Mouse (Mus musculus): Measurements from ENCODE around the gene Nexn. TPM values are rescaled to one million over a fixed set of nuclear protein-coding genes. Genes with fewer than 3 reads are reported as not detected.

Gene Nexn
- total RNA-seq, 2 experiments from 2014 or later: 1.5 to 4.7 TPM

DNA sequence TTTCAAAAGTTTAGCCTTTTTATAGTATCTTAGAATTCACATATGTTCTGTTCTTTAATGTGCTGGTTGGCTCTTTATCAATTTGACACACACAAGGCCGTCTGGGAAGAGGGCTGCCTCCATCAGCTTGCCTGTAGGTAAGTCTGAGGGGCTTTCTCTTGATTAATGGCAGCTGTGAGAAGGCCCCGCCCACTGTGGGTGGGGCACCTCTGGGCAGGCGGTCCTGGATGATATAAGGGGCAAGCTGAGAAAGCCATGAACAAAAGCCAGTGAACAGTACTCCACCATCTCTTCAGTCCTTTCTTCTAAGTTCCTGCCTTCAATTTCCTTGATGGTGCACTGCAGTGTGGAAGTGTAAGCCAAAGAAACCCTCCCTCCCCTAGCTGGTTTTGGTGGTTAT, 16.0 kb upstream of the Nexn start:
- no peak for DNase-seq (ENCODE audit: low spot score in 2 of 2)

DNA sequence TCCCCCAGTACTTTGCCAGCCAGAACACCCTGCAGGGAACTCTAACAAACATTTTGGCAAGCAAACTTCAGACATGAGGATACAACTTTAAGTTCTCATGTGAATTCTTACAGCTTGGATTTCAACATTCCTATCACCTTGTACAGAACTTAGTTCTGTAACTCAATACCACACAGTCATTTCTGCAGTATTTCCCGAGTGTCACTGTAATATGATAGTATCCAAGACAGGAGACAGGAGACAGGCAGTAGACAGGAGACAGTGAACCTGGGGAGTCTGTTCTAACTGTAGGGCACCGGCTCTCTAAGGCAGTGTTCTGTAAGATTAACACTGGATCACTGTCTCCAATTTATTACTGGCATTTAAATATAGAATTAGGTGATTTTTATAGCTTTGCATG, 12.3 kb upstream of the Nexn start:
- no peak for DNase-seq (ENCODE audit: low spot score in 2 of 2)

DNA sequence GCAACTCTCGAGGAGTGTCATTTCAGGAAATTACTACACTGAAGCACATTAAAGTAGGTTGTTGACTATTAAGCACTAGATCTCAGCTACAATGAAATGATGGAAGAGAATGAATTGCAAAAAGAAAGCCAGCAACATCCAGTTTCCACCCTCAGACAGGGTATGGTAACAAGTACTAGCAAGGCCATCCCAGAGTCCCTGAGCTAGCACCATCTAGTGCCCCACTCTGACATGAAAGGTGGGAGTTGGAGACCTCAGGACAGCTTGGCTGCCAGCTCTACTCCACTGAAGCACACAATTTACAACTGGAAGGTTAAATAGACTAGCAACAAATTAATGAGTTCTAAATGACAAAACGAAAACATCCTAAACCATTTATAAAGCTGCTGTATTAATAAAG, 11.8 kb upstream of the Nexn start:
- DNase-seq (ENCODE audit: low spot score in 2 of 2): no peak

DNA sequence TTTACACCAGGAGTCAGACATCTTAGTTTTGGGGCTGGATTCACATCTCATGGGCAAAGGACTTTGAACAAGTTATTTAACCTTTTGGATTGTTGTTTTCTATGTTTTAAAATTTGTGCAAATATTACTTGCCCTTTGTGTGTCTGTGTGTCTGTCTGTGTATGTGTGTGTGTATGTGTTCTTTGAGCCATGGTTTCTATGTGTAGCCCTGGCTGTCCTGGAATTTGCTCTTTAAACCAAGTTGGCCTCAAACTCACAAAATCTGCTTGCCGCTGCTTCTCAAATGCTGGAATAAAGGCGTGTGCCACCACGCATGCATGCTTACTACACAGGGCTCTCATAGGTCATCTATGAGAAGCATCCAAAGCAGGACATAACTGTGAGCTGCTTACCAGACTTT, 10.8 kb upstream of the Nexn start:
- DNase-seq (ENCODE audit: low spot score in 2 of 2): no peak

DNA sequence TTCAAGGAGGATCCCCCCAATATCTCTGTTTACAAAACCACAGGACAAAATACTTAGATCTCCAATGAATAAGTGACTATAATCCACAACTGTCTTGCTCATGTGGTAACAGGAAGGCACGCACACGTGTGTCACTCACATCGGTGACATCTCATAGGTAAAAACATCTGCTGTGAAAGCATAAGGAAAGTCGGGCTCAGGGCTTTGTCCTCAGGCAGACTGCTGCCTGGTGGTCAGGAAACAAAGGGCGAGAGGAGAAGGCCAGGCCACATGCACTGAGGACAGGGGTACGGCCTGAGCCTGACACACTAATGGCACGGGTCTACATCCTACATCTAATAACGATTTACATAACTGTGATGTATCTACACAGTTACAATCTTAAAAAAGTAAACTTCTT, 8.9 kb upstream of the Nexn start:
- no peak for DNase-seq (ENCODE audit: low spot score in 2 of 2)

DNA sequence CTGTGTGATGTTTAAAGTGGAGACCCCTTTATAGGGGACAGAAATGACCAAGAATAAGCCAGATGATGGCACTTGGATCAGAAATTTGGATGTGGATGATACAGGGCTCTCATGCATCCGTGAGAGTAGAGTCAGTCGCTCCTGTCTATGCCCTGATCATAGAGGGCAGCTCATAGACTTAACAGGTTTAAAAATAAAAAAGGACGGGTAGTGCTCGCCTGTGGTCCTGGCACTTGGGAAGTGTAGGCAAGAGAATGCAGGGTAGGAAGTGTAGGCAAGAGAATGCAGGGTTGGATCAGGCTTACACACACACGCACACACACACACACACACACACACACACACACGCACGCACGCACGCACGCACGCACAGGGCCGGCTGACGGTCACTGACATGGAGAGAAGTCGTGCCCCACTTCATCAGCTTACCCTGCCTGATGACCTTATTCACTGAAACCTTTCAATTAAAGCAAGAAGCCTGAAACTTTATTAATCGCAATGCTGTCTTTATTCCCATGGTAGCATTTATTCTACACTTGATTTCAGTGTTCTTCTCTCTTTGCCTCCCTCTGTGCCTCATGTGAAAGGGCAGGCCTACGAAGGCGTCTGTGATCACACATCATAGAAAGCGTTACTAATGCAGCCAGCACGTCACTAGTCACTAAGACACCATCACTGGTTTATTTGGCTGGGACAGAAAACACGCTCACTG, 7.0 kb upstream of the Nexn start:
- DNase-seq (ENCODE audit: low spot score in 2 of 2): no peak

DNA sequence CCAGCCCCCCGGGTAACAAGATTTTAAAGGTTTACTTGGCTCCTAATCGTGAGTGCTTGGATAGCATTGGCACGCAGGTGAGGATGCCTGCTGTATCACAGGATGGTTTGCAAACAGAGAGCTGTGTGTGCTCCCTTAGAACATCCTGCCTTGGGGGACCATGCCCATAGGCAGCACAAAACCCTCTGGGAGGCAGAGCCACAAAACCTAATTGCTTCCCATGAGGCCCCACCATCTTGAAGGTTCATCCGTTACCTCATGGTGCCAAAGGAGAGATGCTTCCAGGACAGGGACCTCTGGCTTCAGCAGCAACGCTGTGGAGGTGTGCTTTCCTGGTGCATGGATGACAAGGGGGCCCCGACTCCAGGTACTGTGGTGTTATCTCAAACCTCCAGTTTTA, 5.7 kb upstream of the Nexn start:
- DNase-seq (ENCODE audit: low spot score in 2 of 2): no peak

DNA sequence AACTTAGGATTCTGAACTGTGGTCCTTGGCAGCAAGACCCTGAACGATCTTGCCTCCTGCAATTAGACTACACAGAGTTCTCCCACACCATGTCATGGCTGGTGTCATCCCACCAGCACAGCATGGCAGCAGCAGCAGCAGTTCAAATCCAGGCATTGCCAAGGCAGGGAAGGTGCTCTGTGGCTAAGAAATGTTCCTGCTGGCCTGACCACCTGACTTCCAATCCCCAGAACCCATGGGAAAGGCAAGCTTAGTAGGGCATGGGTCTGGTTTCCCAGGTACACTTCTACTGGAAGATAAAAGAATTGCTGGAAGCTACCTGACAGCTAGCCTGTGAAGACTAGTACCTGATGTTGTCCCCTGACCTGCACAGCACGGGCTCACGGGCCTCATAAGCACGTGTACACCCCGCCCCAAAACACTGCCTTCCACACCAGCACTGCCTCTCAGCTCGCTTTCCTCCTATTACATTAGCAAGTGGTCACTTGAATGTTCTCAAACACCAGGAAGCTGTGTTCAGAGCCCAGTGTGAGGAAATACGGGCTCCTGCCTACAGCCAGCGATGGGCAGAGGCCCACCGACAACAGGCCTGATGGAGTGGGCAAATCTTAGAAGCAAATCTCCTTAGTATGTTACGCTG, 5.0 kb upstream of the Nexn start:
- no peak for DNase-seq (ENCODE audit: low spot score in 2 of 2)

DNA sequence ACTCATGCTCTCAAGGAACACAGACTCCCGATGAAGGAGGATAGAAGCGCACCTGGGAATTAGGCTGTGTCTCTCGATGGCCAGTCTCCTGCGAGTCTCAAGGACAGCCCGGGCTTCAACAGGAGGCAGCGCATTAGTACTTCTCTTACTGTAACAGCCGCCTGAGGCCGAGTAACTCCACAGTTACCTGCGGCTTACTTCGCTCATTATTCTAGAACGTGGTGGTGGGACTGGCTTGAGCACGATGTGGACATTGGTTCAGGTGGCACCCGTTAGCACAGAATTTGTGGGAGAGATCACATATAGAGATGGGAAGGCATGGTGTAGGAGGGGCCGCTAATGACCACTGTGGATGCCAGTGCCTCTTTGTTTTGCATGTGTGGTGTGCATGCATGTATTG, 1.9 kb upstream of the Nexn start:
- no peak for DNase-seq (ENCODE audit: low spot score in 2 of 2)

DNA sequence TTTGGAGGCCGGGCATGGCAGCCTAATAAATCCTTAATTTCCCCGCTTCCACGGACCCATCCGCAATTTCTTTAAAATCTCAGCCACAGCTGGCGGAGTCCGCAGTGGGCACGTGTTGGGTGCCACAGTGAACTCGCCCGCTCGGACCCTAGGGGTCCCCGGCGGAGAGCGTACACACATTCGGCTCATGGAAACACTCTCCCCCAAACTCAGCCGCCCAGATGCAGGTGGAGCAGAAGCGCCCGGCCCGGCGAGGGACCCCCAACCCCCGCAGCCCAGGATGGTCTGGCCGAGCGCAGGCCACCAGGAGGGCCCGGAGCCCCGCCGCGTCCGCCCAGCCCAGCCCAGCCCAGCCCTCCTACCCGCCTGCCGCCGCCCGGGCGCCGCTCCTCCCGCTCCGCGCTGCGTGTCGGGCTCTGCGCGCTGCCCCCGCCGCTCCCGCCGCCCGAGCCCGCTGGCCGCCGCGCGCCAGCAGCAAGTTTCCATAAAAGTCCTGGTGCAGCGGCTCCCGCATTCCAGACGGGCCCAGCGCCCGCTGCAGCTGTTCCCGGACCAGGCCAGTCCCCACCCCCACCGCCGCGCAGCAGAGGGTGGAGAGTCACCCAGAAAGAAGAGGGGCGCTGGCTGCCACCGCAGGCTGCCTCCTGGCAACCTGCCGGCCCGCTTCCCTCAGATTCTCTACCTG, 657 bp downstream of the Nexn start:
- DNase-seq (ENCODE audit: low spot score in 2 of 2): peak in 1 of 2 experiments; percentile 26

DNA sequence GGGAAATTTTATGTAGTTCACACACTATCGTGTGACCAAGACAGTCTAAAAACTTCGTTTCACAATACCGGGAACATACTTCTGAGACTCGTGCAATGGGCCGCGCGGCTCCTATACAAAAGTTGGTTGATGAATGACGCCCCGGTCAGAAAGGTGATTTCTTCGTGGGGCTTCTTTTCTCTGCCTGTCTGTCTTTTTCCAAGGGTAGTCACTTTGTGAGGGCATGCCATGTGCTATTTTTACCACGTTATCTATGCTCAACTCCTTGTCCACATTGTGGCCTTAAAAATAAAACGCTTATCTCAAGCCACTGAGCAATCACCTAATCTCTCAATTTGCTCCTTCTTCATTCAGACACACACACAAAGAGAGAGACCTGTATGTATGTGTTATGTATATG, 1.3 kb downstream of the Nexn start:
- no peak for DNase-seq (ENCODE audit: low spot score in 2 of 2)

DNA sequence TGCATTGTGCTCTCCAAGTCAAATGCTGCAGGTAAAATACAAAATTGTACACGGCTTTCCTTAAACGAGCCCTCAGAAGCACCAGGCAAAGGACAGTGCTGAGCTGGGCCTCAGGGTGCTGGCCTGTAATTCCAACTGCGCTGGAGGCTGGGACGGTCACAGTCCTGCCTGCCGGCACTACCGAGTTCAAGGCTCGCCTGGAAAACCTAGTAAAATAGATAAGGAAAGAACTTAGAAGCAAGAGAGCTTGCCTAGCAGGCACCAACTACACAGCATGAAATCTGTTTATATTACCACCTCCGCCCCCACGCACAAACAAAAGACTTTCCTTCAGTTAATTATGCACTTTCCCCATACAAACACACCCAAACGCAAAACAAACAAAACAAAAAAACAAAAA, 1.8 kb downstream of the Nexn start:
- no peak for DNase-seq (ENCODE audit: low spot score in 2 of 2)

DNA sequence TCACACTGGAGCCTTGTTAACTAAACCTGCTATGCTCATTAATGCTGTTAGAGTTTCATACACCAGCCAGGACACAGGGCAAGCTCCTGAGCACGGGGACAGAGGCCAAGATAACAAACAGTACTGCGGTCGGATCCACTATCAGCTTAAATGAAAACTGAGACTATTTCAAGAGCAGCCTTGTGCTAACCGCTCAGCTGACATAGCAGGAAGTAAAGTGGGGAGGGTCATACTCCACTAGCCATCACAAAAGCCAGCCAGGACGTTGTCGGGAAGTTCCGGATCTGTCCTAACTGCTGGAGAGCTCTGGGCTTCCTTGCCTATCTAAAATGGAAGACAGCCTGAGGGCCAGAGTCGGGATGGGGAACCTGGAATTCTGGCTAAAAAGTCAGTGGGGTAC, 4.2 kb downstream of the Nexn start:
- no peak for DNase-seq (ENCODE audit: low spot score in 2 of 2)

DNA sequence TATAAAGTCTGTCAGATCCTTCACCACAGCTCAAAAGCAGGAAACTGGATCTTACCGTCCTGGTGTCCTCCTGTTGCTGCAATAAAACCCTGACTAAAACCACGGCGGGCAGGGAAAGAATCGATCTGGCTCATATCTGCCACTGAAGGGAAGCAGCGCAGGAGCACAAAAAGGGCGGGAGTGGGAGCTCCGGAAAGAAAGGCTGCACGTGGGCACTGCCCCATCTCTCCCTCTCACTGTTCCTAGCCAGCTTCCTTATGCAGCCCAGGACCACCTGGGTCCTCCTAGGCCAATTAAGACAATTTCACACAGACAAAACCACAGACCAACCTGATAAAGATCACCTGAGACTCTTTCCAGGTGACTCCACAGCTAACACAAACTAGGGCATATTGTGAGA, 4.7 kb downstream of the Nexn start:
- DNase-seq (ENCODE audit: low spot score in 2 of 2): no peak

DNA sequence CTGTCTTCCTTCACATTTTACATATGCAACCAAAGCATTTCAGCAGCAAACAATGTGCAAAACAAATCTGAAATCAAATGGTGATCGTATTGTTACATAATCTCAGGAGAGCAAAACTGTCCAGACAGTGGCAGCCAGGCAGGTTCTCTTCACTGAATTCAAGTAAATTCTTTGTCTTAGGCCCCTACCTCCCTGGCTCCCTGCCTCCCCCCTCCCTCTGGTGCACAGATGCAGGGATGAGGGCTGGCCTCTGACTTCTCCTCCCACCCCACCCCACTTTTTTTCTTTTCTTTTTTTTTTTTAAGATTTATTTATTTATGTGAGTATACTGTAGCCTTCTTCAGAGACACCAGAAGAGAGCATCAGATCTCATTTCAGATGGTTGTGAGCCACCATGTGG, 5.8 kb downstream of the Nexn start:
- DNase-seq (ENCODE audit: low spot score in 2 of 2): no peak

DNA sequence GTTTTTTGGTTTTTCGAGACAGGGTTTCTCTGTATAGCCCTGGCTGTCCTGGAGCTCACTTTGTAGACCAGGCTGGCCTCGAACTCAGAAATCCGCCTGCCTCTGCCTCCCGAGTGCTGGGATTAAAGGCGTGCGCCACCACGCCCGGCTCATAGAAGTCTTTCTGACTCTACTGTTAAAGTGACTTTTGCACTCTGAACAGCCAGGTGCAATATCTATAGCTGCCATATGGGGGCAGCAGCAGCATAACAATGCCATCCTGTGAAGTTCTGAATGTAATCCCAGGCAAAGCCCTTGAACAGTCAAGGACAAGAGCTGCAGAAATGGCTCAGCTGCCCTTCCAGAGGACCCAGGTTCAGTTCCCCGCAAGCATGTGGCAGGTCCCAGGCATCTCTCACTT, 6.7 kb downstream of the Nexn start:
- DNase-seq (ENCODE audit: low spot score in 2 of 2): peak; percentile 51 to 73

DNA sequence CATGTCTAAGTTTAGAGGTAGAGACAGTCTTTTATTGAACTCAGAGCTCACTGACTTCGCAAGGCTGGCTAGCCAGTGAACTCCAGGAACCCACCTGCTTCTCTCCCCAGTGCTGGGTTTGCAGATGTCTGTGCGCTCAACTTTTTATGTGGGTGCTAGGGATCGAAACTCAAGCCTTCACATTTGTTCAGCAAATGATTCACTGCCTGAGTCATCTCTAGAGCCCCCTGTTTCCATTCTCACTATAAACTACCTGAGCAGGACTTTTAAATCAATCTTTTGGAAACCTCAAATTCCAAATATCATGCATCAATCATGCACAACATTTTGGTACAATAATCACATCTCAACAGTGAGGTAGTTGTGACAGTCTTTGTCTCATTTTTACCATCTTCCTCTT, 8.6 kb downstream of the Nexn start:
- DNase-seq (ENCODE audit: low spot score in 2 of 2): no peak

DNA sequence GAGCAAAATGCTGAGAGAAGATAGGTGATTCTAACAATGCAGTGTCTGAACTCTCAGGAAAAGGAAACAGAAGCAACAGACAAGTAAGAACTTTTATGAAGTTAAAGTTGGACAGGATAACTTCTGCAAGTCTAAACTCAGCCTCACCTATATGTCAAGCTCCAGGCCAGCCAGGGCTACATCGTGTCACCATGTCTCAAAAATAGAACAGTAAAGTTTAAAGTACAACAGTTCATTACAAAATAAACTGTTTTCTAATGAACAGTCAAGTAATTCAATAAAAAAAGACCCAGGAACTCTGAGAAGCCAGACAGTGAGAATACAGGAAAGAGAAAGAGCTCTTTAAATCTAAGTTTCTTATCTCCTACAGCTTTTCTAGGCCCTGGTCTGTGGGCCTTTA, 15.7 kb downstream of the Nexn start:
- no peak for DNase-seq (ENCODE audit: low spot score in 2 of 2)

DNA sequence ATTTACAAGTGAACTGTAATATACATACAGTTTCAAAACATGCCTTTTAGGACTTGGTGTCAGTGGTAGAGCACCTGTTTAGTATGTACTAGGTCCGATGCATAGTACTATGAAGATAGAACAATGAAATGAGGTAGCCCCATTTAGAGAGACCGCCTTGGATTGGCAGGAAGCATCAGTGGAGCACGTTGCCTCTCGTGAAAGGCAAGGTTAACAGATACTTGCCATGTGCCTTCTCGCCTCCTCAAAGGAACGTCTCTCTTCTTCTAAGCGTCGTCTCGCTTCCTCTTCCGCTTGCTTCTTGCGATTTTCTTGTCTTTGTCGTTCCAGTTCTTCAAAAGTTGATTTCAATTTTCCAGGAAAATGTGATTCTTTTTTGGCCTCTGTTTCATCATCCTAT, 18.4 kb downstream of the Nexn start:
- no peak for DNase-seq (ENCODE audit: low spot score in 2 of 2)

DNA sequence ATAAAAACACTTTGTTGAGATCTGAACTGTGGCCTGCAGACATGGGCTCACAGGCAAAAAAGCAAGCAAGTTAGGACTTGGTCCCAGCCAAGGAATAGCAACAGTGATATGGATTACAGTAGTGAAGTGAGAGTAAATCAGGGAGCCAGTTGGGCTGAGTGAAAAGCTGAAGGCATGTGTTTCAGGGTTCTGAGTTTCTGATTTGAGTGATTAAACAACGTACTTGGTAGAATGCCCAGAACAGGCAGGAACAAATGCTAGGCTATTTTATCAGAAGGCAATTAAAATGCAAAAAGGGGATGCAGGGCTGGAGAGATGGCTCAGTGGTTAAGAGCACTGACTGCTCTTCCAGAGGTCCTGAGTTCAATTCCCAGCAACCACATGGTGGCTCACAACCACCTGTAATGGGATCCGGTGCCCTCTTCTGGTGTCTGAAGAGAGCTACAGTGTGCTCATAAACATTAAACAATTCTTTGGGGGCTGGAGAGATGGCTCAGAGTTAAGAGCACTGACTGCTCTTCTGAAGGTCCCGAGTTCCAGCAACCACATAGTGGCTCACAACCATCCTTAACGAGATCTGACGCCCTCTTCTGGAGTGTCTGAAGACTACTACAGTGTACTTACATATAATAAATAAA, 20.8 kb downstream of the Nexn start:
- DNase-seq (ENCODE audit: low spot score in 2 of 2): peak in 1 of 2 experiments; percentile 82

DNA sequence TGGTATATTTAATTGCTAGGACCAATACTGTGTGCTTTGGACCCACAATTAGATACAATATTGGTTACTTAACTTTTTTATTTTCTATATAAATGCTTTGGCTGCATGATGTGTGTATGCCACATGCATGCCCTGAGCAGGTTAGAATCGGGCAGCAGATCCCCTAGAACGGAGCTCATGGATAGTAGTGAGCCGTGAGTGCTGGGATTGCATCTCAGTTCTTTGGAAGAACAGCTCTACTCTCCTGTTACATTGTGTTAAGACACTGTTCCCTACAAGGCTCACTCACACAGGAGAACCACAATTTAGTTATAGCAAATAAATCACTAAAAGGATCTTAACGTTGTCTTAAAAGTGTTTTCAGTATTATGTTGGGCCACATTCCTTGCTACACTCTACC, 22.8 kb downstream of the Nexn start:
- DNase-seq (ENCODE audit: low spot score in 2 of 2): no peak

DNA sequence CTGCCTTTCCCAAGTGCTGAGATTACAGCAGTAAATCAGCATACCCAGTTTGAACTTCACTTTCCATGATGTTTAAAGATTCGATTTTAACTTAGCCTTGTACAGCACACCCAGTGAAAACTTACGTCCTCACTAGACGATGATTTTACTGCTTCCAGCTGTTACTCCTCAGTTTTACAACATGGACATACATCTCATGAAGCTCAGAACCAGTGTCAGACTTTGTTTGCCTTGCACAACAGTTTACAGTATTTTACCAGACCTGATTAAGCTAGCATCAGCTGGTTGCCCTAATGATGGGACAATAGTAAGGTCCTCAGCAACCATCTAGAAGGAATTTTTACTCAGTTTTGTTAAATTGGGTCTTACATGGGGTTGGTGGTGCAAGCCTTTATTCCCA, 25.1 kb downstream of the Nexn start:
- DNase-seq (ENCODE audit: low spot score in 2 of 2): no peak
